Mouse (Mus musculus) lung, postnatal 0 days (tissue): ENCODE measurements around the gene Fgfr4. TPM values are rescaled to one million over a fixed set of nuclear protein-coding genes. Genes with fewer than 3 reads are reported as not detected.

ENCODE experiments used
- ATAC-seq: fragments of 200-750 bp; cut with Nextera tagmentation; 2 replicates; pipeline ENCODE4 v1.8.0; 2017; ENCODE audit warnings: moderate library complexity
- DNase-seq: peaks from one replicate; pipeline ENCODE4 v3.0.0-alpha.2; 2016; ENCODE audit warnings: low spot score
- H3K27ac ChIP-seq: fragments of 300-500 bp; sonication (generic); 2 replicates; pipeline ENCODE4 v1.5.1; 2014; ENCODE audit warnings: antibody characterized with exemption, mild to moderate bottlenecking, low read length, mixed read lengths
- H3K27me3 ChIP-seq: fragments of 300-500 bp; sonication (generic); replicated peaks from 2 replicates; pipeline ENCODE4 v1.6.1; 2014; ENCODE audit warnings: low read length, mixed read lengths; ENCODE audit not compliant: insufficient read depth
- H3K36me3 ChIP-seq: fragments of 300-500 bp; sonication (generic); 2 replicates; pipeline ENCODE4 v1.6.1; 2014; ENCODE audit warnings: low read length, mixed read lengths; ENCODE audit not compliant: insufficient read depth
- H3K4me1 ChIP-seq: fragments of 300-500 bp; sonication (generic); 2 replicates; pipeline ENCODE4 v1.6.1; 2014; ENCODE audit warnings: antibody characterized with exemption, low read depth, low read length, mixed read lengths; ENCODE audit not compliant: insufficient read depth
- H3K4me2 ChIP-seq: fragments of 300-500 bp; sonication (generic); replicated peaks from 2 replicates; pipeline ENCODE4 v1.6.1; 2014; ENCODE audit warnings: low read depth, mild to moderate bottlenecking, low read length, moderate library complexity, mixed read lengths
- H3K4me3 ChIP-seq: fragments of 300-500 bp; sonication (generic); 2 replicates; pipeline ENCODE4 v1.5.1; 2014; ENCODE audit warnings: low read depth, low read length
- H3K9ac ChIP-seq: fragments of 300-500 bp; sonication (generic); replicated peaks from 2 replicates; pipeline ENCODE4 v1.6.1; 2014; ENCODE audit warnings: low read depth, mild to moderate bottlenecking
- H3K9me3 ChIP-seq: fragments of 300-500 bp; sonication (generic); 2 replicates; pipeline ENCODE4 v1.6.1; 2016; ENCODE audit warnings: low read length, mixed read lengths
- CTCF ChIP-seq: IDR thresholded peaks from 2 replicates; pipeline ENCODE4 v1.5.1; 2016; ENCODE audit warnings: antibody characterized with exemption, mild to moderate bottlenecking
- EP300 ChIP-seq: IDR thresholded peaks from 2 replicates; pipeline ENCODE4 v1.6.1; 2016; ENCODE audit warnings: antibody characterized with exemption, mild to moderate bottlenecking, control low read depth
- WGBS: fragments of 180-500 bp; shearing (Covaris S2); extraction: QIAGEN DNeasy Blood & Tissue Kit; methylation state at CpG from one replicate; pipeline ENCODE4 v1.1.7; 2014; 5-methylcytosine and 5-hydroxymethylcytosine counted together
- polyA plus RNA-seq: library from polyadenylated mRNA; unstranded; fragments of >200 nt; fragmentation: Nextera tagmentation; extraction: Ambion mirVana; gene quantifications from 2 replicates; pipeline ENCODE4 v1.2.1, GENCODE M21; 2015

Fgfr4 gene
- polyA plus RNA-seq, result 18.9 and 19.3 TPM in 2 replicates

DNA sequence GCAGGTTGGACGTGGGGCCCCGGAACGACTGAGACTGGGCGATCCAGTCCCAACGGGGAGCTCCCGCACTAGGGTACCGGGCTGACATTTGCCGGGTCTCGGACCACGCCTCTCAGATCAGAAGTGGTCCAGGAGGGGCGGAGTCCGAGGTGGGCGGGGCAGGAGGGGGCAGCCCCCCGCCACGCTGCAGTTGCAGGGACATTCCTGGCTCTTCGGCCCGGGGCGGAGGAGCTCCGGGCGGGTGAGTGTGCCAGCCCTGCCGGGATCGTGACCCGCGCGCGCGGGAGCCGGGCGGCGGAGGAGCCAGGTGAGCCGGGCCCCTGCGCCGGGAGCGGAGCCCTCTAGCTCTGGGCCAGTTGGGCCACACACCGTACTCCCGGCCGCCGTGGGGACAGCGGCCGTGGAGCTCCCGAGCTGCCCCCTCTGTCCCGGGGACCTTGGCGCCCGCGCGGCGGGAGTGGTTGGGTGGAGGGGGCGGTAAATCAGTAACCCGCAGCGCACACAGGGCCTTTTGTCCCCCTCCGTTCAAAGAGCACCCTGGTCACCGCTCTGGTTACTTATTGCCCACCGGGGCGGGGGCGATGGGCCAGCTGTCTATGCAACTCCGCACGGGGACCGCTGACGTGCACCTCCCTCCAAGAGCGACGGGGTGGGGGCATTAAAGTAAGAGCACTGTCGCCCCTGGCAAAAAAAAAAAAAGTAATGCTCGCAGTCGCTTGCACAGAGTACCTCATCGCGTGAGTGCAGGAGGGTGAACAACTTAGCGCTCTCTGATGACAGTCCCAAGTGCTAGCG, at the start of gene Fgfr4:
Gene Fgfr4 (plus strand): TSS at position 20 of the 795 bp plus-strand sequence.
- 3% methylated on average over 63 of the region's 68 CpGs for WGBS
- ATAC-seq, result peak; percentile 69

DNA sequence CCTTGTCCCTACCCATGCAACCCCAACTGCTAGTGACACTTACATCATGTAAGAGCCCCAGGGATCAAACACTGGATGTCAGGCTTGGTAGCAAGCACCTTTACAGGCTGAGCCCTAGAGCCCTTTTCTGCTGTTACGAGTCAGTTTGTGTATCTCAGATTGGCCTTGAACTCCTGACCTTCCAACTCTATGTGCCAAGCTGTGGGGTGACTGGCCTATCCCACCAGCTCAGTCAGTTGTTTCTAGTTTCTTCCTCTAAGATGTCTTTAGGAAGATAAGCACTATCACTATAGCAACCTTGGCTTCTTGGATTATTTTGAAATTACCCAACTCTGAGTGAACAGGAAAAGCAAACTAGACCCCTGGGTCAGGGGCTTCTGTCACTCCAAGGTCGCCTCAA, 49.1 kb upstream of the Fgfr4 start:
- TF ChIP-seq EP300 (no peak), CTCF (no peak)
- WGBS, result 41% methylated on average over 2 of the region's 2 CpGs

More for the DNA sequence above, at the start of gene Fgfr4:
- H3K36me3 ChIP-seq, result no peaks in the 10 kb centered on the region
- H3K4me1 ChIP-seq, result no peaks in the 10 kb centered on the region
- TF ChIP-seq CTCF (no peak), EP300 (no peak)
- peak; percentile 62 for DNase-seq
- H3K4me3 ChIP-seq, result peak within 1 kb of the TSS; percentile 56
- peak within 1 kb of the TSS; percentile 57 for H3K27ac ChIP-seq
- H3K9me3 ChIP-seq, result no peaks in the 10 kb centered on the region
- no peaks in the 10 kb centered on the region for H3K27me3 ChIP-seq
- peak within 1 kb of the TSS; percentile 51 for H3K9ac ChIP-seq
- H3K4me2 ChIP-seq, result peak within 1 kb of the TSS; percentile 84

GRCm38 (mm10) chr13:55105045-55105952, 47.1 kb upstream of the Fgfr4 start, which contains the start of gene Zfp346:
Zfp346 (plus strand) TSS chr13:55105311.
- Histone ChIP-seq H3K9me3 (no peaks in the 10 kb centered on the region), H3K4me2 (peak within 1 kb of the TSS; percentile 68), H3K4me3 (peak within 1 kb of the TSS; percentile 71), H3K36me3 (no peaks in the 10 kb centered on the region), H3K27ac (peak within 1 kb of the TSS; percentile 81), H3K4me1 (peaks cover 6% of the 10 kb centered on the region; the same call in 1 of the 2 replicates), H3K9ac (peak within 1 kb of the TSS; percentile 57), H3K27me3 (no peaks in the 10 kb centered on the region)
- under 1% methylated on average over 56 of the region's 66 CpGs for WGBS
- DNase-seq (peak; percentile 99), ATAC-seq (peak; percentile 98)
- TF ChIP-seq CTCF (peak; percentile 62), EP300 (no peak)

More for the DNA sequence above, 49.1 kb upstream of the Fgfr4 start:
- H3K4me1 ChIP-seq, result peaks cover 9% of the 10 kb centered on the region; the same call in 1 of the 2 replicates
- H3K4me2 ChIP-seq, result no peak overlapping the region
- no peak overlapping the region for H3K9ac ChIP-seq
- no peak overlapping the region for H3K4me3 ChIP-seq
- DNase-seq (no peak), ATAC-seq (no peak)
- no peaks in the 10 kb centered on the region for H3K9me3 ChIP-seq
- no peaks in the 10 kb centered on the region for H3K36me3 ChIP-seq
- no peak overlapping the region for H3K27ac ChIP-seq
- H3K27me3 ChIP-seq, result no peaks in the 10 kb centered on the region

- WGBS, result 12% methylated on average over 8 of the region's 8 CpGs
- Histone ChIP-seq H3K9me3 (no peaks in the 10 kb centered on the region), H3K27ac (no peak overlapping the region), H3K9ac (peak overlapping the region; percentile 57), H3K4me1 (peaks cover 6% of the 10 kb centered on the region; the same call in 1 of the 2 replicates), H3K4me2 (peak overlapping the region; percentile 68), H3K36me3 (no peaks in the 10 kb centered on the region), H3K4me3 (peak overlapping the region; percentile 71), H3K27me3 (no peaks in the 10 kb centered on the region)
- ATAC-seq (no peak), DNase-seq (no peak)
- TF ChIP-seq CTCF (no peak), EP300 (no peak)
These were observed 46.3 kb upstream of the Fgfr4 start for GRCm38 (mm10) chr13:55105953-55106691.

- Histone ChIP-seq H3K4me3 (no peak overlapping the region), H3K4me1 (peaks cover 6% of the 10 kb centered on the region; the same call in 1 of the 2 replicates), H3K36me3 (no peaks in the 10 kb centered on the region), H3K4me2 (no peak overlapping the region), H3K9ac (no peak overlapping the region), H3K27ac (no peak overlapping the region), H3K9me3 (no peaks in the 10 kb centered on the region), H3K27me3 (no peaks in the 10 kb centered on the region)
- TF ChIP-seq EP300 (no peak), CTCF (no peak)
- ATAC-seq (no peak), DNase-seq (no peak)
- WGBS, result 85% methylated on average over 4 of the region's 4 CpGs
These were observed 45.3 kb upstream of the Fgfr4 start for GRCm38 (mm10) chr13:55107116-55107515.
